Mouse (Mus musculus) liver, adult (tissue): ENCODE measurements around the gene Prkrip1.

Source experiments
- GATA4 ChIP-seq: IDR thresholded peaks from 2 replicates; pipeline ENCODE4 v1.6.1; 2014; ENCODE audit warnings: mild to moderate bottlenecking, low read length; ENCODE audit not compliant: insufficient replicate concordance

Gene Prkrip1

DNA sequence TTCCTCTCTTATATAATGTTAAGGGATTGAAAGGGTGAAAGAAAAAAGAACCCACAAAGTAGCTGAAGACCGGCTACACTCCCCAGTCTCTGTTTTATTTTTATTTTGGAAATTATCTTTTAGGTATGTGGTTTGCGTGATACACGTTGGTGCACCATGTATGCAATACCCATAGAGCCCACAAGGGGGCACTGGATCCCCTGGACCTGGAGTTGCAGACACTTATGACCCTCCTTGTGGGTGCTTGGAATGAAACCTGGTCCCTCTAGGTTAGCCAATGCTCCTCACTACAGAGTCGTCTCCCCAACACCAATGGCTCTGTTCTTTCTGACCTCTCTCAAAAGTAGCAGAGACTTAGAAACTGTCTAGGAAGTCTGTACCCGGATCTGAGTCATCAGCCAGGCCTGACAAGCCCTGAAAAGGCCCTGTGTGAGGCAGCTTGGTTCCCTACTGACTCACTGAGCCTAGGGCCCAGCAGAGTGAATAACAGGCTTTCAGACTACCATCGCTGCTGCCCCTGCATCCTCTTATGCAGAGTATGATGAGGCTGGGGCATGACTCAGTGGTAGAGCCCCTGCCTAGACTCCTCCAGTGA lies 55.5 kb downstream of the Prkrip1 start:
- TF ChIP-seq GATA4: no peak

DNA sequence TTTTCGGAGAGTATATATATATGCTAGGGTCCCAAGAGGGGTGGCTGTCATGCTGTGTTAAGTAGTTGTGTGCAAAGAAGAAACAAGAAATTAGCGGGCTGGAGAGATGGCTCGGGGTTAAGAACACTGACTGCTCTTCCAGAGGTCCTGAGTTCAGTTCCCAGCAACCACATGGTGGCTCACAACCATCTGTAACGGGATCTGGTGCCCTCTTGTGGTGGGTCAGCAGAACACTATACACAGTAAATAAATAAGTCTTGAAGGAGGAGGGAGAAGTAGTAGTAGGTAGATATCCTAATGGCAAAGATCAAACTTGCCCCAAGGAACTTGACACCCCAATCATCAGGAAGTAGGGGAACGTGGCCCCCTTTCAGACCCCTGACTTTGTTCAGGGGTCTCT lies 56.0 kb downstream of the Prkrip1 start:
- TF ChIP-seq GATA4: no peak

DNA sequence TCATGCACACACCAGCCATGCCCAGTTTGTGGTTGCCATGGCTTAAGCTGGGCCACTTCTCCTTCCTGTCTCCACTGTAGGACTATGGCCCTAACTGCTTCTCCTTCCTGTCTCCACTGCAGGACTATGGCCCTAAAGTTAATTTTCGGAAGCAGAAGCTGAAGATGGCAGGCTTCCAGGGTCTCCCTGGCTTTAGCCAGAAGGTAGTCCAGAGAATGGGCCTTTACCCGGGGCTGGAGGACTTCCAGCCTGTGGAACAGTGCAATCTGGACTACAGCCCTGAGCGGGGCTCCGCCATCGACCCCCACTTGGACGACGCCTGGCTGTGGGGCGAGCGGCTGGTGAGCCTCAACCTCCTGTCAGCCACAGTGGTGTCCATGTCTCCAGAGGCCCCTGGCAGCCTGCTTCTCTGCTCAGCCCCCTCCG lies 58.7 kb downstream of the Prkrip1 start:
- TF ChIP-seq GATA4: no peak

DNA sequence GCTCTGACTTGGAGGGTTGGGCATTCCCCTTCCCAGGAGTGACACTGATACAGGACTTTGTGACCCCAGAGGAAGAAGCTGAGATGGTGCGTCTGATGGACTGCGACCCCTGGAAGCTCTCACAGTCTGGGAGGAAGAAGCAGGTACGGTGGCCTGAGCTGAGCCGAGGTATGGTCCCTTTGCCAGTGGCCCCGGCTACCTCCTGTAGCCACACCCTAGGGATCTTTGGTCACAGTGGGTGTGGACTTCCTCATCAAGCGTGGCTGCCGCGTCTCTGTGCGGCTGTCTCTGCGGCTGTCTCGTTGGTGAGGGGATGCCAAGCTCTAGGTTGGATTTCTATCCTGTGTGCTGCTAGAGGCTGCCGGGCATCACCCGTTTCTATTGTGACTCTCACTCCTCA lies 59.4 kb downstream of the Prkrip1 start:
- TF ChIP-seq GATA4: no peak

DNA sequence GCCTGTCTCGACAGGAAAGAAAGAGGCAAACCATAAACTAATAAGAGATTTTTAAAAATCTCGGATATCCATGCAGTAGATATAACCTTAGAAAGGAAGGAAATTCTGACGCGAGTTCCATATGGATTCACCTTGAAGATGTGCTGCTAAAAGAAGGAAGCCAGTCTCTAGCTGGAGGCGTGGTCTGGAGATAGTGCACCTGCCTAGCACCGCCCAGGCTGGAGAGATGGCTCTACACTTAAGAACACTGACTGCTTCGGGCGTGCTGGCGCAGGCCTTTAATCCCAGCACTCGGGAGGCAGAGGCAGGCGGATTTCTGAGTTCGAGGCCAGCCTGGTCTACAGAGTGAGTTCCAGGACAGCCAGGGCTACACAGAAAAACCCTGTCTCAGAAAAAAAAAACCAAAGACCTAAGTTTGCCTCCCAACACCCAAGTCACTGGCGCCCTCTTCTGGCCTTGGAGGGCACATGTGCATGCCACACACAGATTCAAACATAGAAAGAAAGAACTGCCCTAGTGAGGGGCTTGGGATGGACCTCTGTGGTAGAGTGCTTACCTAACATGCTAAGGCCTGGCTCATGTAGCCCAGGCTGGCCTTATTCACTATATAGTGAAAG lies 61.0 kb downstream of the Prkrip1 start:
- no peak for TF ChIP-seq GATA4

DNA sequence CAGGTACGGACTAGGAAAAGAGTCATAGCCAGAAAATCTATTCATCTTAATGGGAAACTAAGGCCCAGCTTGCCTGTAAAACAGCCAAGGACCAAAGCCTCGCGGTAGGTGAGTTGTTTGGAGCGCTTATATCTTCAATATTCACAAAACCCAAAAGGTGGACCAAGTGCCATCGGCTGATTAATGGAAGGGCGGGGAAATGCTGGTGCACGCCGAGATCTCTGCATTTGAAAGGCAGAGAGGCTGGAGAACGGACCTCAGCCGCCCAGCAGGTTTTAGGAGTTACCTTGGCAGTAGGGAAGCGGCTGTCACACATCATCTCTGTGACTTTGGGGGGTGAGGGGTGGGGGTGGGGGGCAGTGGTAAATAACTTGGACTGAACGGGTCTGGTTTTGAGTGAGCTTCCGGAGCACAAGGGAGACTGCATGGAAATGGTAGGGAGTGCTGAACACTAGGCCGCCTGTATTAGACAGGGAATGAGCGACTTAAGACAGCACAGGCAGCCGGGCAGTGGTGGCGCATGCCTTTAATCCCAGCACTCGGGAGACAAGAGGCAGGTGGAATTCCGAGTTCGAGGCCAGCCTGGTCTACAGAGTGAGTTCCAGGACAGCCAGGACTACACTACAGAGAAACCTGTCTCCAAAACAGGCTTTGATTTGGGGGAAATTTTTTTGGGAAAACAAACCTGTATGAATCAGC lies 62.3 kb downstream of the Prkrip1 start:
- no peak for TF ChIP-seq GATA4

DNA sequence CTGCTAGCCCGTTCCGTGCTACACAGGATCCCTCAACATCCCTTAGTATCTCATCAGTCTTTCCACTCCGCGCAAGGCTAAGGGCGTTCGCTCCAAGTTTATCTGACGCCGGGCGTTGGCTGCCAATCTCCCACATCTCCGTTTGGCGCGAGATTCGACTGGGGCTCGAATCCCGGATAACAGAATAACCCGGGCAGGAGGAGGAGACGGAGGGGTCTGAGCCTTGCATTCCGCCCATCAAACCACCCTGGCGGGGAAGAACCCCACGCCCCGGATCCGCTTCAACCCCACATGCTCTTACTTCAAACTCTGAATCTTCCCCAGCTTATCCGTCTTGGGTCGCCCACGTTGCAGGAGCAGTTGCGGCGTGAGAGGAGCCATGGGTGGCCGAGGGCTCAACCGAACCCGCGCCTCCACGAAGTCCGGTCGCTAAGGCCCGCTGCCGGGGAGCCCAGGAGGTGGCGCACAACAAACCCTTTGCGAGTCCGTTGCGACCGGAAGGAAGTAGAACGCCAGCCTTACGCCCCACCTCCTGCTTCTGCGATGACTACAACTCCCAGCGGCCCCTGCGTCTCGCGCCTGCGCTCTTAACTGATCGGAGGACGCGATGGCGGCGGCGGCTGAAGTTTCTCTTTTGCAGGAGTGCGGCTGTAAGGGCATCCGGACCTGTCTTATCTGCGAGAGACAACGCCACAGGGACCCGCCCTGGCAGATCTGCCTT lies 63.0 kb downstream of the Prkrip1 start, which contains the start of the genes Lrwd1 and Alkbh4:
Gene Lrwd1, minus strand, starts transcription at position 504 of the 721 bp plus-strand sequence.
Gene Alkbh4, plus strand, starts transcription at position 576 of the 721 bp plus-strand sequence.
- TF ChIP-seq GATA4: peak; percentile 40; the same call in 1 of the 2 replicates
